Mouse (Mus musculus) heart, adult 2 months (tissue): ENCODE measurements around the gene Itgb1bp2. TPM values are rescaled to one million over a fixed set of nuclear protein-coding genes. Genes with fewer than 3 reads are reported as not detected.

Experiments
- DNase-seq, 2 experiments: peaks; one replicate each; pipeline ENCODE4 v3.0.0; 2021
- H3K27ac ChIP-seq: fragments of 200-600 bp; 2 replicates; pipeline ENCODE4 v1.8.1; 2022
- H3K27me3 ChIP-seq: fragments of 200-500 bp; 2 replicates; pipeline ENCODE4 v1.6.1; 2012; ENCODE audit warnings: mild to moderate bottlenecking, low read length, inconsistent platforms, mixed read lengths; ENCODE audit not compliant: control insufficient read depth, insufficient read depth
- H3K36me3 ChIP-seq: fragments of 200-500 bp; 2 replicates; pipeline ENCODE4 v1.6.1; 2012; ENCODE audit warnings: low read length, inconsistent platforms; ENCODE audit not compliant: control insufficient read depth, insufficient read depth
- H3K4me1 ChIP-seq: fragments of 200-500 bp; 2 replicates; pipeline ENCODE4 v1.6.1; 2011; ENCODE audit warnings: low read length; ENCODE audit not compliant: control insufficient read depth, insufficient read depth
- H3K4me3 ChIP-seq: fragments of 200-600 bp; 2 replicates; pipeline ENCODE4 v1.8.1; 2022
- H3K79me2 ChIP-seq: fragments of 200-500 bp; replicated peaks from 2 replicates; pipeline ENCODE4 v1.6.1; 2012; ENCODE audit warnings: mild to moderate bottlenecking, inconsistent platforms, low read length, moderate library complexity, mixed read lengths; ENCODE audit not compliant: control insufficient read depth, insufficient read depth
- H3K9ac ChIP-seq: fragments of 200-500 bp; 2 replicates; pipeline ENCODE4 v1.6.1; 2012; ENCODE audit warnings: low read depth, mild to moderate bottlenecking, control low read depth, inconsistent platforms, low read length, mixed read lengths
- CTCF ChIP-seq: fragments of 200-600 bp; IDR thresholded peaks from 2 replicates; pipeline ENCODE4 v1.8.1; 2022; ENCODE audit warnings: antibody characterized with exemption, mild to moderate bottlenecking, moderate library complexity
- EP300 ChIP-seq: fragments of 200-500 bp; IDR thresholded peaks from 2 replicates; pipeline ENCODE4 v1.6.1; 2011; ENCODE audit warnings: low read depth, low read length, control low read depth; ENCODE audit not compliant: insufficient read depth
- POLR2A ChIP-seq: fragments of 200-500 bp; IDR thresholded peaks from 2 replicates; pipeline ENCODE4 v1.6.1; 2011; ENCODE audit warnings: mild to moderate bottlenecking, low read depth, low read length, control low read depth; ENCODE audit not compliant: insufficient read depth
- WGBS: fragments of 180-500 bp; shearing (Covaris S2); methylation state at CpG from one replicate; pipeline ENCODE4 v1.1.7; 2018; 5-methylcytosine and 5-hydroxymethylcytosine counted together
- intact Hi-C: fragments of 180-260 bp; cut with DNase I; formaldehyde crosslinking; loops from one replicate; pipeline ENCODE4 v1.15.1; 2025
- polyA plus RNA-seq: library from polyadenylated mRNA; depleted of rRNA; stranded (reverse); fragments of >200 nt; gene quantifications from 2 replicates; pipeline ENCODE4 v1.2.3, GENCODE M21; 2012
- total RNA-seq, 2 experiments: library from RNA; stranded (reverse); gene quantifications; 2 replicates each; pipeline ENCODE4 v1.2.3; 2021

Itgb1bp2 gene
- total and polyA plus RNA-seq, 3 experiments = 157 to 194 (median 183) TPM

GRCm38 (mm10) chrX:101427774-101428173 is 21.1 kb upstream of the Itgb1bp2 start:
- WGBS = 16% methylated on average over 1 of the region's 1 CpGs
- intact Hi-C loops = no loop called here
- Histone ChIP-seq H3K79me2 (no peaks in the 10 kb centered on the region), H3K4me3 (no peak overlapping the region), H3K27me3 (no peaks in the 10 kb centered on the region), H3K4me1 (no peaks in the 10 kb centered on the region; the same call in 1 of the 2 replicates), H3K9ac (no peak overlapping the region), H3K27ac (no peak overlapping the region), H3K36me3 (peaks cover 2% of the 10 kb centered on the region)
- no peak for DNase-seq
- peak; percentile 62 for TF ChIP-seq CTCF
- TF ChIP-seq EP300 = no peak

GRCm38 (mm10) chrX:101428785-101429141 is 20.1 kb upstream of the Itgb1bp2 start:
- Histone ChIP-seq H3K4me1 (no peaks in the 10 kb centered on the region; the same call in 1 of the 2 replicates), H3K4me3 (peak overlapping the region; percentile 70), H3K27me3 (no peaks in the 10 kb centered on the region), H3K36me3 (peaks cover 2% of the 10 kb centered on the region), H3K79me2 (no peaks in the 10 kb centered on the region), H3K9ac (peak overlapping the region; percentile 76), H3K27ac (peak overlapping the region; percentile 92)
- 36% methylated on average over 7 of the region's 7 CpGs for WGBS
- no peak for DNase-seq
- TF ChIP-seq EP300 = no peak
- TF ChIP-seq CTCF = no peak
- no peak for TF ChIP-seq POLR2A
- intact Hi-C loops = no loop called here

GRCm38 (mm10) chrX:101429142-101429949 is 19.5 kb upstream of the Itgb1bp2 start, which contains the start of gene Nono:
Gene Nono (plus strand): TSS chrX:101429318.
- H3K9ac ChIP-seq = peak within 1 kb of the TSS; percentile 88
- WGBS = 18% methylated on average over 51 of the region's 51 CpGs
- peak within 1 kb of the TSS; percentile 92 for H3K27ac ChIP-seq
- 0 out of 2 replicates have a peak, but pooled peaks have one; percentile 30 for TF ChIP-seq EP300
- TF ChIP-seq CTCF = peak; percentile 34
- peak; percentile 82 for TF ChIP-seq POLR2A
- peaks cover 2% of the 10 kb centered on the region for H3K36me3 ChIP-seq
- intact Hi-C loops = no loop called here
- peak; percentile 77 to 89 for DNase-seq
- H3K27me3 ChIP-seq = no peaks in the 10 kb centered on the region
- H3K79me2 ChIP-seq = no peaks in the 10 kb centered on the region
- no peaks in the 10 kb centered on the region; the same call in 1 of the 2 replicates for H3K4me1 ChIP-seq
- H3K4me3 ChIP-seq = peak within 1 kb of the TSS; percentile 70

- no peak for TF ChIP-seq CTCF
- TF ChIP-seq EP300 = no peak
- no peak for TF ChIP-seq POLR2A
- intact Hi-C loops = loop anchor here (5.0 kb wide), 1 partner anchor 57 kb away; no protein-coding TSS in a partner anchor
- peak overlapping the region; percentile 70 for H3K4me3 ChIP-seq
- no peak for DNase-seq
- peak overlapping the region; percentile 83 for H3K27ac ChIP-seq
- H3K79me2 ChIP-seq = no peaks in the 10 kb centered on the region
- 26% methylated on average over 14 of the region's 14 CpGs for WGBS
- no peaks in the 10 kb centered on the region; the same call in 1 of the 2 replicates for H3K4me1 ChIP-seq
- peaks cover 2% of the 10 kb centered on the region for H3K36me3 ChIP-seq
- peak overlapping the region; percentile 88 for H3K9ac ChIP-seq
- no peaks in the 10 kb centered on the region for H3K27me3 ChIP-seq
These were observed 18.9 kb upstream of the Itgb1bp2 start for GRCm38 (mm10) chrX:101429976-101430375.

- Histone ChIP-seq H3K9ac (no peak overlapping the region), H3K4me1 (no peaks in the 10 kb centered on the region), H3K79me2 (no peaks in the 10 kb centered on the region), H3K27me3 (no peaks in the 10 kb centered on the region), H3K4me3 (no peak overlapping the region), H3K27ac (no peak overlapping the region), H3K36me3 (peaks cover 2% of the 10 kb centered on the region)
- 41% methylated on average over 1 of the region's 1 CpGs for WGBS
- DNase-seq = no peak
- intact Hi-C loops = no loop called here
- no peak for TF ChIP-seq CTCF
- TF ChIP-seq EP300 = no peak
- TF ChIP-seq POLR2A = no peak
These were observed 2.3 kb downstream of the Itgb1bp2 start for GRCm38 (mm10) chrX:101451147-101451546.

GRCm38 (mm10) chrX:101451591-101451990 is 2.7 kb downstream of the Itgb1bp2 start:
- WGBS = 64% methylated on average over 3 of the region's 3 CpGs
- TF ChIP-seq EP300 = no peak
- no peak for TF ChIP-seq CTCF
- no peak for TF ChIP-seq POLR2A
- Histone ChIP-seq H3K4me3 (no peak overlapping the region), H3K4me1 (no peaks in the 10 kb centered on the region), H3K9ac (no peak overlapping the region), H3K27ac (no peak overlapping the region), H3K79me2 (no peaks in the 10 kb centered on the region), H3K36me3 (peaks cover 2% of the 10 kb centered on the region), H3K27me3 (no peaks in the 10 kb centered on the region)
- no peak for DNase-seq
- intact Hi-C loops = no loop called here
